Mouse (Mus musculus) heart, adult 2 months (tissue): Measurements from ENCODE around the gene Zfp456. TPM values are rescaled to one million over a fixed set of nuclear protein-coding genes. Genes with fewer than 3 reads are reported as not detected.
A peak's percentile ranks its signal among the peaks of the same experiment; 100 is the strongest.
"Not testable (repeated sequence)": the region's sequence is repeated elsewhere in the genome, so short reads cannot be mapped to it uniquely, and the experiment has no call there.

Experiments used
- DNase-seq, 2 experiments: peaks; one replicate each; pipeline ENCODE4 v3.0.0; 2021
- H3K27ac ChIP-seq: fragments of 200-600 bp; 2 replicates; pipeline ENCODE4 v1.8.1; 2022
- H3K27me3 ChIP-seq: fragments of 200-500 bp; 2 replicates; pipeline ENCODE4 v1.6.1; 2012; ENCODE audit warnings: mild to moderate bottlenecking, low read length, inconsistent platforms, mixed read lengths; ENCODE audit not compliant: control insufficient read depth, insufficient read depth
- H3K36me3 ChIP-seq: fragments of 200-500 bp; 2 replicates; pipeline ENCODE4 v1.6.1; 2012; ENCODE audit warnings: low read length, inconsistent platforms; ENCODE audit not compliant: control insufficient read depth, insufficient read depth
- H3K4me1 ChIP-seq: fragments of 200-500 bp; 2 replicates; pipeline ENCODE4 v1.6.1; 2011; ENCODE audit warnings: low read length; ENCODE audit not compliant: control insufficient read depth, insufficient read depth
- H3K4me3 ChIP-seq: fragments of 200-600 bp; 2 replicates; pipeline ENCODE4 v1.8.1; 2022
- H3K79me2 ChIP-seq: fragments of 200-500 bp; replicated peaks from 2 replicates; pipeline ENCODE4 v1.6.1; 2012; ENCODE audit warnings: mild to moderate bottlenecking, inconsistent platforms, low read length, moderate library complexity, mixed read lengths; ENCODE audit not compliant: control insufficient read depth, insufficient read depth
- H3K9ac ChIP-seq: fragments of 200-500 bp; 2 replicates; pipeline ENCODE4 v1.6.1; 2012; ENCODE audit warnings: low read depth, mild to moderate bottlenecking, control low read depth, inconsistent platforms, low read length, mixed read lengths
- CTCF ChIP-seq: fragments of 200-600 bp; IDR thresholded peaks from 2 replicates; pipeline ENCODE4 v1.8.1; 2022; ENCODE audit warnings: antibody characterized with exemption, mild to moderate bottlenecking, moderate library complexity
- EP300 ChIP-seq: fragments of 200-500 bp; IDR thresholded peaks from 2 replicates; pipeline ENCODE4 v1.6.1; 2011; ENCODE audit warnings: low read depth, low read length, control low read depth; ENCODE audit not compliant: insufficient read depth
- POLR2A ChIP-seq: fragments of 200-500 bp; IDR thresholded peaks from 2 replicates; pipeline ENCODE4 v1.6.1; 2011; ENCODE audit warnings: mild to moderate bottlenecking, low read depth, low read length, control low read depth; ENCODE audit not compliant: insufficient read depth
- WGBS: fragments of 180-500 bp; shearing (Covaris S2); methylation state at CpG from one replicate; pipeline ENCODE4 v1.1.7; 2018; 5-methylcytosine and 5-hydroxymethylcytosine counted together
- intact Hi-C: fragments of 180-260 bp; cut with DNase I; formaldehyde crosslinking; loops from one replicate; pipeline ENCODE4 v1.15.1; 2025
- polyA plus RNA-seq: library from polyadenylated mRNA; depleted of rRNA; stranded (reverse); fragments of >200 nt; gene quantifications from 2 replicates; pipeline ENCODE4 v1.2.3, GENCODE M21; 2012
- total RNA-seq, 2 experiments: library from RNA; stranded (reverse); gene quantifications; 2 replicates each; pipeline ENCODE4 v1.2.3; 2021

Zfp456 gene
- total and polyA plus RNA-seq, 3 experiments = 0.12 to 1.1 (median 0.57) TPM

DNA sequence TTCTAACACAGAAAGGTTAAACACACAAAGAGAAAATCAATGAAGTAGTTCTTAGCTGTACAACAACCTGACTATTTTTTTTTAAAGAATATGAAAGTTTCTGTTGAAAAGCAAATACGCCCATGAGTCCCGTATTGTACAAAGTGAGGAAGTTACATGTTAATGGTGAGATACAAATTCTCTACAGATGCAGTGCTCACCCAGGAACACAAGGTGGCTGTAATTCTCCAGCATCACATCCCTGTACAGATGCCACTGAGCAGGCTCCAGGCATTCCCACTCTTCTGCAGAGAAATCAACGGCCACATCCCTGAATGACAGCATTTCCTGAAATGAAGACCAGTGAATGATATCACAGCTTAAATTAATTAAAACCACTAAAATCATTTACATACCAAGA lies 38.0 kb upstream of the Zfp456 start:
- WGBS = 45% methylated on average over 3 of the region's 3 CpGs
- H3K9ac ChIP-seq, H3K27ac ChIP-seq, intact Hi-C loops, H3K4me3 ChIP-seq, DNase-seq, H3K36me3 ChIP-seq, H3K79me2 ChIP-seq, H3K27me3 ChIP-seq, H3K4me1 ChIP-seq: not testable (repeated sequence)
- TF ChIP-seq CTCF = peak; percentile 43

DNA sequence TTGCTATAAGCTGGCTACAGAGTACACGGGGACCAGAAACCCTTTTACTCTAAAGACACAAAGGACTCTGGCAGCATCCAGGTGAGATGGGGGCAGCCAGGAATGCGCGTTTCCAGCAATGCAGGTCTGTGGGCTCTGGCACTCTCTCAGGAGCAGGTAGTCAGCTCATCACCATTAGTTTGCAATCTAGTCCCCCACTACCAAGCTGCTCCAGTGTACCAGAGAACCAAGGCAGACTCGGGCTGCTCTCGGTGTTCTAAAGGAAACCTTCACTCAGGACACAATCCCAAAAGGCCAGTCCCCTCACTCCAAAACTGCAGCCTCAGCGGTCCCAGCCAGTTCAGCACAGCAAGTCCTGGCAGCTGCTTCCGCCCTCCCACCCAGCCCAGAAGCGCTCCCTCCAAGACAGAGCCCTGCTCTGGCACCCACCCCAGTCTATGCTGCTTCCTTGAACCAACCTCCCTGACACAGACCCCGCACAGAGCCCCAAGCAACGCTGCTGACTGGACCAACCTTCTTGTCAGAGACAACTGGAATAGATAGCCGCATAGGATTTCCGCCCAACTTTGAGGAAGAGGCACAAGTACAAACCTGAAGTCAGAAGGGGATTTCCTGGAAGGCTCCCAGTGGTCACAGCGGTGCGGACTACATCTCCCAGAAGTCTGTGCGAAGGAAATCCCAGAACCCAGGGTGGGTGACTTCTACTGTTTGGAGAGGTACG lies 23.7 kb upstream of the Zfp456 start, which contains the start of gene Zfp429:
Zfp429 (minus strand) TSS at position 637 of the 721 bp plus-strand sequence.
- Histone ChIP-seq H3K9ac (peak within 1 kb of the TSS; percentile 95), H3K27ac (peak within 1 kb of the TSS; percentile 49), H3K4me3 (peak within 1 kb of the TSS; percentile 57)
- not testable (repeated sequence) for H3K27me3 ChIP-seq, H3K79me2 ChIP-seq, H3K36me3 ChIP-seq, H3K4me1 ChIP-seq
- 3% methylated on average over 16 of the region's 16 CpGs for WGBS
- TF ChIP-seq EP300 = 0 out of 2 replicates have a peak, but pooled peaks have one; percentile 20
- DNase-seq = peak; percentile 79 to 84
- intact Hi-C loops = loop anchor here (5.0 kb wide), 2 partner anchors 207 to 227 kb away; partner anchors contain the start of genes Rsl1 and Zfp455

DNA sequence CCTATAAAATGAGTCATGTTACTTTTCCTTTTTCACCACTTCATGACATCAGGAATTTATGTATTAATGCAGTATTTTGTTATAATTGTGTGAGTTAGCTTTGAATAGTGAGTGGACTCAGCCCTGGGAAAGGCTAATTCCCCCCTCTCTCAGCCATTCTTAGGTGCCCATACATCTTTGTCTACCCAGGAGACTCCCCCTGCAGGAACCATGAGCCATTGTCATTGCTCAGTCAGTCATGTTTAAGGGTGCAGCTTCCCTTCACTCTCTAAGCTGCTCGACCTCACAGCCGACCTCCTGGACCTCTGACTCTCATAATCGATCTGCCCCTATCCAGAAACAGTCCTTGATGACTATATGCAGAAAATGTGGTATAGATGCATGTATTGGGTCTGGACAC lies 645 bp upstream of the Zfp456 start:
- H3K4me3 ChIP-seq, H3K27ac ChIP-seq, H3K27me3 ChIP-seq, H3K4me1 ChIP-seq, DNase-seq, H3K9ac ChIP-seq, H3K79me2 ChIP-seq, H3K36me3 ChIP-seq: not testable (repeated sequence)
- WGBS = 82% methylated on average over 3 of the region's 3 CpGs
- intact Hi-C loops = loop anchor here (2.0 to 10.0 kb wide), 2 partner anchors 15 to 441 kb away; partner anchors contain the start of genes Gm28044 and Zfp953

DNA sequence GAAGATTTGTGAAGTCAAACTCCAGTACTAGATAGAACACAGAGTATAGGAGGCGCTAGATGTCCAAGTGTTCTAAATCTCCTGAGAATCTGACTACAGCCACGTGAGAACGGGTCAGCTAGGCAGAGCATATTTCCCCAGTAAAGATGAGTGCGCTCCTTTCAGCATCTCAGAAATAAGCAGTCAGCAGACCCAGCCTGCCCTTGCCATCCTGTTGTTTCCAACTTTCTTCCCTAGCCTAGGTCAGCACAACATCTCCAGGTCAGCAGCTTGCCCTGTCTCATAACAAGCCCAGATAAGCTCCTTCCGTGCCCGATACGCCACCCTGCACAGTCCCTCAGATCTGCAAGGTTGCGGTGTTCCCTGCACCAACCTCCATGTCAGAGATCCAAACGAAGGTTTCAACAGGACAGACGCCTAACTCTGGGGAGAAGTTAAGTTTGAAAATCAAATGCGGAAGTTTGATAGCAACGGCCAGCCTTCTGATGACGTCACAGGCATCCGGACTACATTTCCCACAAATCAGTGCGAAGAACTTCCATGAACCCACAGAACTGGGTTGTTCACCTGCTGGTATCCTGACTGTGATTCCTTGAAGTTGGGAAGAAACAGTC lies 15.4 kb downstream of the Zfp456 start, which contains the start of the genes Gm28044 and Zfp953:
Gm28044 (minus strand) TSS at position 406 of the 614 bp plus-strand sequence.
Zfp953 (minus strand) TSS at position 475 of the 614 bp plus-strand sequence.
- Histone ChIP-seq H3K27me3 (no peaks in the 10 kb centered on the region), H3K4me1 (no peaks in the 10 kb centered on the region; the same call in 1 of the 2 replicates), H3K9ac (peak within 1 kb of the TSS; percentile 82), H3K27ac (peak within 1 kb of the TSS; percentile 86), H3K79me2 (peaks cover 2% of the 10 kb centered on the region; the same call in 1 of the 2 replicates), H3K4me3 (peak within 1 kb of the TSS; percentile 81), H3K36me3 (no peaks in the 10 kb centered on the region)
- under 1% methylated on average over 15 of the region's 15 CpGs for WGBS
- TF ChIP-seq EP300 (no peak), CTCF (peak; percentile 41), POLR2A (peak; percentile 69)
- intact Hi-C loops = loop anchor here (2.0 to 10.0 kb wide), 5 partner anchors 17 to 255 kb away; partner anchors contain the start of genes Gm26965, Gm28557, Zfp455 and Zfp595
- peak; percentile 90 to 94 for DNase-seq

DNA sequence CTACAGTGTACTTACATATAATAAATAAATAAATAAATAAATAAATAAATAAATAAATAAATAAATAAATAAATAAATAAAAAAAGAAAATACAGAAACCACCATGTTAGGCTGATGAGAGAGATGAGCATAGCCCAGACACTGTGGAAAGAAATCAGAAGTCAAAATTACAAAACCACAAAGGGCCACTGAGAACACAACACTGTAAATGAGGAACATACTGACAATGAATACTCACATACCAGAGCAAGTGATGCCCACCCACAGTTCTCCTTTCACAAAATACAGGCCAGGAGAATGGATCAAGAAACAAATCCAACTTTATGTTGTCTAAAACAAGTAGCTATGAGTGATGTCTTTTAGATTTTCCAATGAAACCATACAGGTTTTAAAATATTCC lies 23.8 kb downstream of the Zfp456 start:
- no peak for DNase-seq
- Histone ChIP-seq H3K9ac (no peak overlapping the region), H3K27me3 (no peaks in the 10 kb centered on the region), H3K36me3 (no peaks in the 10 kb centered on the region), H3K79me2 (no peaks in the 10 kb centered on the region), H3K4me3 (no peak overlapping the region), H3K4me1 (no peaks in the 10 kb centered on the region), H3K27ac (no peak overlapping the region)
- intact Hi-C loops = loop anchor here (2.0 kb wide), 1 partner anchor 221 kb away; no protein-coding TSS in a partner anchor
- TF ChIP-seq POLR2A (no peak), EP300 (no peak), CTCF (no peak)

DNA sequence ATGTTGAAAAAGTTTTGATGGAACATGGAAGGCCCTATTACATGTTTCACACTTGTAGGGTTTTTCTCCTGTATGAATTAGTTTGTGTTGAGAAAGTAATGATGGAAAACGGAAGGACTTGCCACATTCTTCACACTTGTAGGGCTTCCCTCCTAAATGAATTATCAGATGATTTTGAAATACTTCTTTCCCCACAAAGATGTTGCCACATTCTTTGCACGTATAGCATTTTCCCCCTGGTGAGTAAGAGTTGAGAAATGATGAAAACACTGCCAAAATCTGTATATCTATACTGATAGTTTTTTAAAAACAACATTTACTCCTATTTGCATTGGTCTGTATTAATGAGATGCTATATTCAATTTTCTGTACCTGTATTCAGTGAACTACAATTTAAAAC lies 32.2 kb downstream of the Zfp456 start:
- Histone ChIP-seq H3K27ac (no peak overlapping the region), H3K79me2 (no peaks in the 10 kb centered on the region), H3K9ac (no peak overlapping the region), H3K4me1 (no peaks in the 10 kb centered on the region), H3K4me3 (no peak overlapping the region), H3K36me3 (no peaks in the 10 kb centered on the region), H3K27me3 (no peaks in the 10 kb centered on the region)
- no peak for TF ChIP-seq POLR2A
- TF ChIP-seq CTCF = no peak
- TF ChIP-seq EP300 = no peak
- intact Hi-C loops = no loop called here
- DNase-seq = no peak
- WGBS = 87% methylated on average over 2 of the region's 2 CpGs
